Mouse (Mus musculus): Measurements from ENCODE around the gene Nfxl1. TPM values are rescaled to one million over a fixed set of nuclear protein-coding genes. Genes with fewer than 3 reads are reported as not detected.
"Not testable (repeated sequence)": the region's sequence is repeated elsewhere in the genome, so short reads cannot be mapped to it uniquely, and the experiment has no call there.

The Nfxl1 gene
- polyA plus RNA-seq (2016; fragmentation: Nextera tagmentation; extraction: Ambion mirVana): 16.6 and 18.7 TPM in 2 replicates

GRCm38 (mm10) chr5:72559544-72560049, at the start of gene Nfxl1:
Nfxl1 (minus strand) TSS chr5:72559684.
- peak; percentile 96 for DNase-seq (ENCODE audit: extremely low spot score, low spot score)
- Histone ChIP-seq H3K4me1 (peaks cover 18% of the 10 kb centered on the region), H3K36me3 (replicated peaks) (peaks cover 16% of the 10 kb centered on the region), H3K4me3 (peak within 1 kb of the TSS; percentile 96), H3K9me3 (no peaks in the 10 kb centered on the region), H3K27ac (peak within 1 kb of the TSS; percentile 94), H3K27me3 (ENCODE audit: poor library complexity, severe bottlenecking) (no peaks in the 10 kb centered on the region)
- 0% methylated on average over 42 of the region's 42 CpGs for WGBS

GRCm38 (mm10) chr5:72603138-72603537, 43.7 kb upstream of the Nfxl1 start:
- WGBS: 94% methylated on average over 4 of the region's 4 CpGs
- H3K9me3 ChIP-seq: no peaks in the 10 kb centered on the region
- no peak for DNase-seq (ENCODE audit: extremely low spot score, low spot score)
- H3K36me3 ChIP-seq (replicated peaks): no peaks in the 10 kb centered on the region
- H3K27me3 ChIP-seq (ENCODE audit: poor library complexity, severe bottlenecking): no peaks in the 10 kb centered on the region
- H3K4me1 ChIP-seq: peaks cover 2% of the 10 kb centered on the region; the same call in 1 of the 2 replicates
- H3K27ac ChIP-seq: no peak overlapping the region
- no peak overlapping the region for H3K4me3 ChIP-seq

GRCm38 (mm10) chr5:72601006-72601405, 41.5 kb upstream of the Nfxl1 start:
- DNase-seq (ENCODE audit: extremely low spot score, low spot score): peak; percentile 49
- 10% methylated on average over 5 of the region's 5 CpGs for WGBS
- Histone ChIP-seq H3K27ac (no peak overlapping the region), H3K36me3 (replicated peaks) (no peaks in the 10 kb centered on the region), H3K27me3 (ENCODE audit: poor library complexity, severe bottlenecking) (no peaks in the 10 kb centered on the region), H3K9me3 (no peaks in the 10 kb centered on the region), H3K4me1 (peaks cover 2% of the 10 kb centered on the region; the same call in 1 of the 2 replicates), H3K4me3 (no peak overlapping the region)

- Histone ChIP-seq H3K27me3 (ENCODE audit: poor library complexity, severe bottlenecking) (peaks cover 45% of the 10 kb centered on the region), H3K9me3 (no peaks in the 10 kb centered on the region), H3K4me3 (peak within 1 kb of the TSS; percentile 52), H3K4me1 (peaks cover 8% of the 10 kb centered on the region), H3K36me3 (replicated peaks) (no peaks in the 10 kb centered on the region), H3K27ac (0 out of 2 replicates have a peak within 1 kb of the TSS, but pooled peaks have one; percentile 8)
- WGBS: 4% methylated on average over 38 of the region's 38 CpGs
- DNase-seq (ENCODE audit: extremely low spot score, low spot score): peak; percentile 40
Measured at GRCm38 (mm10) chr5:72587192-72587681, 27.8 kb upstream of the Nfxl1 start, which contains the start of gene Gm5868. Gm5868 (minus strand) TSS chr5:72587551.

- not testable (repeated sequence) for H3K36me3 ChIP-seq (replicated peaks); DNase-seq (ENCODE audit: extremely low spot score, low spot score); H3K9me3 ChIP-seq; H3K27ac ChIP-seq; H3K4me1 ChIP-seq
- WGBS: 46% methylated on average over 25 of the region's 25 CpGs
- peak overlapping the region; percentile 52 for H3K4me3 ChIP-seq
- H3K27me3 ChIP-seq (ENCODE audit: poor library complexity, severe bottlenecking): peaks cover 50% of the 10 kb centered on the region
Measured at GRCm38 (mm10) chr5:72586667-72587191, 27.2 kb upstream of the Nfxl1 start.

GRCm38 (mm10) chr5:72586122-72586521, 26.6 kb upstream of the Nfxl1 start:
- H3K9me3 ChIP-seq; H3K4me3 ChIP-seq; H3K27ac ChIP-seq; H3K4me1 ChIP-seq; H3K36me3 ChIP-seq (replicated peaks); DNase-seq (ENCODE audit: extremely low spot score, low spot score): not testable (repeated sequence)
- H3K27me3 ChIP-seq (ENCODE audit: poor library complexity, severe bottlenecking): peaks cover 56% of the 10 kb centered on the region
- WGBS: 44% methylated on average over 7 of the region's 7 CpGs

GRCm38 (mm10) chr5:72580970-72581332, 21.5 kb upstream of the Nfxl1 start, which contains the start of gene Zar1:
Zar1 (minus strand) TSS chr5:72581254.
- not testable (repeated sequence) for H3K36me3 ChIP-seq (replicated peaks); DNase-seq (ENCODE audit: extremely low spot score, low spot score); H3K9me3 ChIP-seq
- WGBS: 7% methylated on average over 17 of the region's 21 CpGs
- Histone ChIP-seq H3K27ac (peak within 1 kb of the TSS; percentile 68), H3K4me1 (peaks cover 14% of the 10 kb centered on the region), H3K4me3 (peak within 1 kb of the TSS; percentile 56), H3K27me3 (ENCODE audit: poor library complexity, severe bottlenecking) (peaks cover 60% of the 10 kb centered on the region)

GRCm38 (mm10) chr5:72580088-72580969, 20.8 kb upstream of the Nfxl1 start:
- DNase-seq (ENCODE audit: extremely low spot score, low spot score): peak; percentile 49
- H3K4me1 ChIP-seq: peaks cover 14% of the 10 kb centered on the region
- H3K27me3 ChIP-seq (ENCODE audit: poor library complexity, severe bottlenecking): peaks cover 56% of the 10 kb centered on the region
- peak overlapping the region; percentile 68 for H3K27ac ChIP-seq
- H3K9me3 ChIP-seq; H3K36me3 ChIP-seq (replicated peaks): not testable (repeated sequence)
- WGBS: 7% methylated on average over 65 of the region's 73 CpGs
- peak overlapping the region; percentile 56 for H3K4me3 ChIP-seq

GRCm38 (mm10) chr5:72579599-72579998, 20.1 kb upstream of the Nfxl1 start:
- H3K4me1 ChIP-seq: peaks cover 14% of the 10 kb centered on the region
- DNase-seq (ENCODE audit: extremely low spot score, low spot score); H3K27ac ChIP-seq; H3K36me3 ChIP-seq (replicated peaks); H3K4me3 ChIP-seq; H3K9me3 ChIP-seq: not testable (repeated sequence)
- peaks cover 56% of the 10 kb centered on the region for H3K27me3 ChIP-seq (ENCODE audit: poor library complexity, severe bottlenecking)
- 72% methylated on average over 10 of the region's 10 CpGs for WGBS

- Histone ChIP-seq H3K9me3 (peaks cover 15% of the 10 kb centered on the region), H3K36me3 (replicated peaks) (no peaks in the 10 kb centered on the region), H3K27me3 (ENCODE audit: poor library complexity, severe bottlenecking) (no peaks in the 10 kb centered on the region), H3K4me1 (no peaks in the 10 kb centered on the region), H3K27ac (no peak overlapping the region), H3K4me3 (no peak overlapping the region)
- no peak for DNase-seq (ENCODE audit: extremely low spot score, low spot score)
- WGBS: 87% methylated on average over 5 of the region's 5 CpGs
Measured at GRCm38 (mm10) chr5:72565621-72566020, 6.1 kb upstream of the Nfxl1 start.

- DNase-seq (ENCODE audit: extremely low spot score, low spot score): not testable (repeated sequence)
- peaks cover 11% of the 10 kb centered on the region for H3K4me1 ChIP-seq
- WGBS: 95% methylated on average over 2 of the region's 2 CpGs
Measured at GRCm38 (mm10) chr5:72563183-72563582, 3.7 kb upstream of the Nfxl1 start.

GRCm38 (mm10) chr5:72560976-72561628, 1.6 kb upstream of the Nfxl1 start:
- H3K9me3 ChIP-seq: no peaks in the 10 kb centered on the region
- 80% methylated on average over 3 of the region's 3 CpGs for WGBS

More at GRCm38 (mm10) chr5:72563183-72563582, 3.7 kb upstream of the Nfxl1 start:
- not testable (repeated sequence) for H3K4me3 ChIP-seq; H3K27ac ChIP-seq; H3K36me3 ChIP-seq (replicated peaks); H3K9me3 ChIP-seq; H3K27me3 ChIP-seq (ENCODE audit: poor library complexity, severe bottlenecking)

More at GRCm38 (mm10) chr5:72560976-72561628, 1.6 kb upstream of the Nfxl1 start:
- DNase-seq (ENCODE audit: extremely low spot score, low spot score): no peak
- Histone ChIP-seq H3K4me3 (no peak overlapping the region), H3K36me3 (replicated peaks) (peaks cover 1% of the 10 kb centered on the region), H3K27me3 (ENCODE audit: poor library complexity, severe bottlenecking) (no peaks in the 10 kb centered on the region), H3K27ac (no peak overlapping the region), H3K4me1 (peaks cover 18% of the 10 kb centered on the region)

All from forebrain, embryonic 10.5 days (tissue).